Mouse (Mus musculus) monocyte, adult 5-6 weeks (primary cell): ENCODE data around the gene St8sia2. TPM values are rescaled to one million over a fixed set of nuclear protein-coding genes. Genes with fewer than 3 reads are reported as not detected.

Experiments used
- ATAC-seq: fragments of 153-309, 156-312 bp; replicated peaks from 2 replicates; pipeline ENCODE4 v1.8.0; 2017; ENCODE audit warnings: mild to moderate bottlenecking; ENCODE audit not compliant: low TSS enrichment, insufficient number of reproducible peaks, severe bottlenecking, poor library complexity, low FRiP score
- total RNA-seq: library from RNA; stranded (forward); fragments of 200-1000, 200-491, 200-594 nt; gene quantifications from 3 replicates; pipeline ENCODE4 v1.2.3, GENCODE M21; 2017

St8sia2 gene
- total RNA-seq, 1 experiment from 2014 or later = not detected

DNA sequence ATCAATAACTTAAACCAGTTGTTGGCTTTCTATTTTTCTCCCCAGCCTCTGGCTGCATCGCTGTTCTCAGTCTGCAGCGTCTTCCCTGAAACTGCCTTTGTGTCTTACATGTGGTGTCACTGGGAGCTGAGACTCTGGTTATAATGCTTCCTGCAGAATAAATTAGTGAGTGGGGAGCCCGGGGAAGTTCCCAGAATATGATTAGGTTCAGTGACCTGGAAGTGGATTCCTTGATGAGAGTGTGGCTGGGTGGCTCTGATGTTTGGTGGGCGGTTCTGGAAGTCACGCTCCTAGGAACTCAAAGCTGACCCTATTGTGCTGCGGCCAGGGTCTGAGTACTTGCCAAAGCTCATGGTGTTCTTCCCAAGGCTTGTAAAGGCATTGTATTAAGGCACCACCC, 119.0 kb downstream of the St8sia2 start:
- ATAC-seq = no peak

DNA sequence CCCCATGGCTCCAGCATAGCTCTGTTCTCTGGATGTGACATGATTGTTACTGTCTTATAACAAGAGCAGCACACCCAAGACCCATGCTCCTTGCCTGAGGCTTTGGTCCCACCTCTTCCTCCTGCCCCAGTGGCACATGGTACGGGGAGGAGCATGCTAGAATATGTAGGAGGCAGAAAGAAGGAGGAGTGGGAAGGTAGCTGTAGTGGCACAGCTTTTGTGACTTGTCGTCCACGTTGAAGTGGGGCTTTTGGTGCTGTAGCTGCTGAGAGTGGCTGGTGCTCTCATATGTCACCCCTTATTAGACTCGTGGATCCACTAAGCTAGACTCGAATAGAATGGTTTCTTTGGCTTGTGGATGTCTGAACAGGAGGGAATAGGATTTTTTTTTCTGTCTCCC, 121.7 kb downstream of the St8sia2 start:
- no peak for ATAC-seq

DNA sequence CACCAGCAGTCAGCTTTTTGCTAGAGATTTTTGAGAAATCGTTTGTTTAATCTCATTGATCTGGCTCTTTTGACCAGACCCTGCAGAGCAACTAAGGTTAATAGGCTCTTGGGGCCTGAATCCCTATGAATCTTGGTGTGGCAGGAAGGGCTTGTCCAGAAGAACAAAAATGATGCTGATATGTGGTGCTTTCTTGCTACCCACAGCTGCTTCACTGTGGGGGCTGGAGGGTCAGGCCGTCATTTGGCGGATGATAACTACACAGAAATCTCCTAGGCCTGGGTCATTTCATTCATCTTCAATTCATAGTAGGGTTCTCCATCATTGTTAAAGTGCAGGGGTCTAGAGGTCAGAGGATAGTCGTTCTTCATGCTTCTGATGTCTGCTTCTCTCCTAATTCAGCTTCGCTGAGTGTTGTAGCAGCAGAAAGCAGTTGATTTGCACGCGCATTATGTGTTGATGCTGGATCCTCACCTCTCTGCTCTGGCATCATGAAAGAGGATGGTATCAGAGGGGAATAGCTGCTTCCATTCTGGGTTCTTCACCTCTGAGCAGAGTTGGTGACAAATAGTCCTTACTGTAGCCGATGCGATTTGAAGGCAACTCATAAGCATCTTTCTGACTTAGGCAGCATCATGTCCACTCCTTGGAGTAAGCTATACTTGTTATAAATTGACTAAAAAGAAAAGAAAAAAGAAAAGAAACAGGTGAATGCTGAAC, 122.4 kb downstream of the St8sia2 start:
- ATAC-seq = no peak

DNA sequence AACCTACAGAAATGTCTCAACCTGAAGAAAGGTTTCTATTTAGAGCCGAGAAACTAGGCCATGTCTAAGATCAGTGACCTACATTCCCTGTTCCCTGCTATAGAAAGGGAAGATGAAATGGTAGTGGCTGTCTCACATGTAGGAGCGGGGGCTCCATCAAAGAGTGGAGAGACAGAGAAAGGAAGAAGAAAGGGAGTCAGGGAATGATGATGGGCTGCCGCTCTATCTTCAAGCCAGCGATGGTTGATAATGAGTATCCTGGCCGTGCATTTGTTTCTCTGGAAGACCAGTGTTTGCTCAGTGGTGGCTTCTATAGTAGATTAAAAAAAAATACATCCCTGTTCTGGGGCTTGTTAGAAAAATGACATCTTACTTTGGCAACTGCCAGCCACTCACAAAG, 123.0 kb downstream of the St8sia2 start:
- no peak for ATAC-seq
